Comparison of ENCODE assay signal across 13 mouse cellular contexts in the genomic region with DNA sequence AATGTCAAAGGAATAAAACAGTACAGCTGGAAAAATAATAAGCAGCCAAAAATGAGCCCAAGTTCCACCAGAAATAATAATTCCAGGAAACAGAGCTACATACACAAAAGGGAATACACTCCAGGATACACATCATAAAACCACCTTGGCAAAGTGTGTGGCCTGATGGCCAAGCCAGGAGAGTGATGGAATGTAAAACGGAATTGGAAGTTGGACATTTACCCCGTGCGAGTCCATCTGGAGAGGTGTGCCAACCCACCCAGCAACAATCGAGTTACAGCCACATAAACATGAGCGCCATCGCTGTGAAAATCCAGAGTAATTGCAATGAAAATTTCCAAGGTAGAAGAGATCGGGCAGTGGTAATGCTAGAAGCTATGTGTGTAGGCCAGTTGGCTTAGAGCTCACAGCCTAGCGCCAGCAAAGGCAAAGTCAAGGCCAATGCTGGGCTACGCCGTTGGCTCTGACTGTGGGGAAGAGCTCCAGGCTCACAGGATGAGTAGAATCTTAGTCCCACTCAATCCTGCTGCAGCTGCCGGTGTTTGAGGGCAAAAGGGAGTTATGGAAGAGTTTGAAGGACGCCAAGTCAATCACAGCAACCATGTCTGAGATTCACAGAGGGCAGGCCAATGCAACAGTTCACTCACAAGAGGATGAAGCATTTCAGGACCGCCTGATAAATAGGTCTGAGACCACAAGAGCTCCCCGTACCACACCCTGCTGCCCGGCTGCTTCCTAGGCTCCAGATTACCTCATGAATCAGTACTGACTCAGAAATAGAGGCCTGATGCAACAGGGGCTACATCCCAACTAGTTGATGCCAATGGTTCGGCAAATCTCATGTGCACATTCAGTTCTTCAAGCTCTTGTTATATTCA. TPM values are rescaled to one million over a fixed set of nuclear protein-coding genes. Genes with fewer than 3 reads are reported as not detected.
DNase-seq lines count a peak whose midpoint lies in the region.
"Had no signal": no experiment of that assay in that cellular context is flagged by ENCODE, and none has a peak within 500 bp of the region (broad histone marks: within the 10 kb centered on the region; RNA-seq: fewer than 3 reads in every experiment).

No protein-coding gene starts in this region.

- peak; percentile 19 to 68 for DNase-seq in adrenal gland, adult (ENCODE audit: inconsistent age in 2 of 2, low spot score in 1 of 2)
- no peak for DNase-seq in adrenal gland, postnatal 4 days (ENCODE audit: low spot score in 2 of 2)
- peak; percentile 71 for DNase-seq in NIH3T3 (ENCODE audit: low read depth)
- peak; percentile 55 to 63 for DNase-seq in cerebellum, postnatal 10 days
- peak; percentile 36 to 56 for DNase-seq in gastrocnemius, postnatal 4 days (ENCODE audit: low spot score in 2 of 2)
- no peak for DNase-seq in thymus, adult 18-20 months
- no peak for DNase-seq in urinary bladder, adult 18-20 months (ENCODE audit: low spot score in 2 of 2)
- no peak for DNase-seq in embryonic facial prominence, embryonic 10.5 days (ENCODE audit: low spot score)

- no peaks in the 10 kb centered on the region for H3K36me3 ChIP-seq in embryonic facial prominence, embryonic 10.5 days (replicated peaks)
- H3K36me3 ChIP-seq: forebrain, embryonic 12.5 days; liver, embryonic 15.5 days had no signal

- H3K9me3 ChIP-seq in embryonic facial prominence, embryonic 10.5 days: no peaks in the 10 kb centered on the region
- H3K9me3 ChIP-seq: forebrain, embryonic 12.5 days; liver, embryonic 15.5 days had no signal

- H3K4me1 ChIP-seq in embryonic facial prominence, embryonic 10.5 days: peaks cover 24% of the 10 kb centered on the region
- H3K4me1 ChIP-seq: forebrain, embryonic 12.5 days; liver, embryonic 15.5 days had no signal

- 93% methylated on average over 16 of the region's 16 CpGs for WGBS in embryonic facial prominence, embryonic 10.5 days

- no peaks in the 10 kb centered on the region for H3K27me3 ChIP-seq in embryonic facial prominence, embryonic 10.5 days (replicated peaks; ENCODE audit: low read depth, poor library complexity, severe bottlenecking)
- H3K27me3 ChIP-seq: forebrain, embryonic 12.5 days; liver, embryonic 15.5 days had no signal

- H3K4me3 ChIP-seq in embryonic facial prominence, embryonic 10.5 days: no peak overlapping the region
- H3K4me3 ChIP-seq: forebrain, embryonic 12.5 days; left cerebral cortex, adult 2 months; liver, embryonic 15.5 days had no signal

- H3K27ac ChIP-seq in embryonic facial prominence, embryonic 10.5 days (replicated peaks): no peak overlapping the region
- H3K27ac ChIP-seq: forebrain, embryonic 12.5 days; hindbrain, embryonic 14.5 days; left cerebral cortex, adult 2 months; liver, embryonic 15.5 days; macrophage had no signal

RNA-seq across cellular contexts. Expression of a gene that starts 7.0 kb away (rescaled TPM):
- 10 to 100 TPM; 13.1 to 16.7 TPM for total RNA-seq in adrenal gland, postnatal 4 days (2021)
- 10 to 100 TPM; 26.3 to 27.1 TPM for total RNA-seq in gastrocnemius, postnatal 4 days (2021)
- 56.0 and 56.5 TPM in 2 replicates for polyA plus RNA-seq in embryonic facial prominence, embryonic 10.5 days (2016; fragmentation: Nextera tagmentation; extraction: Ambion mirVana)

Comparison
In these comparisons a context has a peak if more than half of its experiments do, and no peak if none do; other contexts are left out.
1. DNase-seq: peak in adrenal gland, adult (2 of 2), NIH3T3 (single experiment), cerebellum, postnatal 10 days (2 of 2) and gastrocnemius, postnatal 4 days (2 of 2); none in adrenal gland, postnatal 4 days (0 of 2), thymus, adult 18-20 months (0 of 2), urinary bladder, adult 18-20 months (0 of 2) and embryonic facial prominence, embryonic 10.5 days (single experiment).